Mouse (Mus musculus) forebrain, embryonic 14.5 days (tissue): ENCODE results near the gene Gm20388. TPM values are rescaled to one million over a fixed set of nuclear protein-coding genes. Genes with fewer than 3 reads are reported as not detected.
A peak's percentile ranks its signal among the peaks of the same experiment; 100 is the strongest.

Experiments used
- ATAC-seq: fragments of 200-750 bp; cut with Nextera tagmentation; 2 replicates; pipeline ENCODE4 v1.8.0; 2017; ENCODE audit warnings: mild to moderate bottlenecking, moderate library complexity
- DNase-seq: peaks from one replicate; pipeline ENCODE4 v3.0.0-alpha.2; 2015; ENCODE audit warnings: low spot score
- H3K27ac ChIP-seq: fragments of 300-500 bp; sonication (generic); 2 replicates; pipeline ENCODE4 v1.5.1; 2014; ENCODE audit warnings: low read depth, mild to moderate bottlenecking, control low read depth, low read length, moderate library complexity
- H3K27me3 ChIP-seq: fragments of 300-500 bp; sonication (generic); replicated peaks from 2 replicates; pipeline ENCODE4 v1.6.1; 2014; ENCODE audit warnings: low read length, control low read depth, mixed read lengths; ENCODE audit not compliant: control insufficient read depth, insufficient read depth
- H3K36me3 ChIP-seq: fragments of 300-500 bp; sonication (generic); 2 replicates; pipeline ENCODE4 v1.6.1; 2014; ENCODE audit warnings: low read length, control low read depth; ENCODE audit not compliant: control insufficient read depth, insufficient read depth
- H3K4me1 ChIP-seq: fragments of 300-500 bp; sonication (generic); 2 replicates; pipeline ENCODE4 v1.6.1; 2014; ENCODE audit warnings: antibody characterized with exemption, low read length, control low read depth; ENCODE audit not compliant: control insufficient read depth, insufficient read depth
- H3K4me2 ChIP-seq: fragments of 300-500 bp; sonication (generic); 2 replicates; pipeline ENCODE4 v1.6.1; 2014; ENCODE audit warnings: mild to moderate bottlenecking, control low read depth, low read length
- H3K4me3 ChIP-seq: fragments of 300-500 bp; sonication (generic); 2 replicates; pipeline ENCODE4 v1.5.1; 2014; ENCODE audit warnings: low read depth, low read length, control low read depth
- H3K9ac ChIP-seq: fragments of 300-500 bp; sonication (generic); 2 replicates; pipeline ENCODE4 v1.6.1; 2014; ENCODE audit warnings: mild to moderate bottlenecking, low read length, control low read depth, moderate library complexity
- H3K9me3 ChIP-seq: fragments of 300-500 bp; sonication (generic); replicated peaks from 2 replicates; pipeline ENCODE4 v1.6.1; 2016; ENCODE audit warnings: low read length, control low read depth, mixed read lengths; ENCODE audit not compliant: control insufficient read depth
- WGBS: fragments of 180-500 bp; shearing (Covaris S2); extraction: QIAGEN DNeasy Blood & Tissue Kit; methylation state at CpG from one replicate; pipeline ENCODE4 v1.1.7; 2014; 5-methylcytosine and 5-hydroxymethylcytosine counted together
- polyA plus RNA-seq: library from polyadenylated mRNA; unstranded; fragments of >200 nt; fragmentation: Nextera tagmentation; extraction: Ambion mirVana; gene quantifications from 2 replicates; pipeline ENCODE4 v1.2.1, GENCODE M21; 2014

The Gm20388 gene
- polyA plus RNA-seq, 1 experiment from 2014 or later: 7.4 TPM

- Histone ChIP-seq H3K27ac (peak within 1 kb of the TSS; percentile 21; the same call in 1 of the 2 replicates), H3K4me1 (peaks cover 6% of the 10 kb centered on the region; the same call in 1 of the 2 replicates), H3K27me3 (no peaks in the 10 kb centered on the region), H3K4me2 (peak within 1 kb of the TSS; percentile 84), H3K4me3 (peak within 1 kb of the TSS; percentile 79), H3K36me3 (peaks cover 6% of the 10 kb centered on the region; the same call in 1 of the 2 replicates), H3K9me3 (no peaks in the 10 kb centered on the region), H3K9ac (peak within 1 kb of the TSS; percentile 89)
- 1% methylated on average over 50 of the region's 50 CpGs for WGBS
- ATAC-seq: peak; percentile 82
- peak; percentile 68 for DNase-seq
These were observed 2864.9 kb downstream of the Gm20388 start, which contains the start of gene Acsf3 for GRCm38 (mm10) chr8:122775285-122776155. Gene Acsf3, plus strand, starts transcription at chr8:122775486.

DNA sequence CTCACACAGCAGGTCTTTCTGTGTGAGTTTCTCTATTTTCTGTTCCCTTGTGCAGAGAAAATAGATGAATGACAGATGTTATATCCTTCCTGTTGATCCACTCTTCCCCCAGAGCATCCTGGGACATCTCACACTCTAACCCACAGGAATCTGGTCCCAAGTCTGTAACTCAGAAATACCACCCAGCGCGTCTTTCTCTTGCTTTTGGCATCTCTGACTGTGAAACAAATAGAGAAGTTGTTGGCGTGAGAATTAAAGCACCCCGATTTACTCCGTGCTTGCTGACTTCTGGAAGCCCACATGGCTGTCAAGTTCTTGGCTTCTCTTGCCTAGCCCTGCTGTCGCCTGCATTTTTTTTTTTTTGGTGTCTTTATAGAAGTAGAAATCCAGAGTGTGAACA lies 2867.1 kb downstream of the Gm20388 start:
- peaks cover 6% of the 10 kb centered on the region; the same call in 1 of the 2 replicates for H3K4me1 ChIP-seq
- WGBS: 80% methylated on average over 6 of the region's 6 CpGs
- H3K36me3 ChIP-seq: peaks cover 13% of the 10 kb centered on the region; the same call in 1 of the 2 replicates
- no peak overlapping the region for H3K9ac ChIP-seq
- H3K27ac ChIP-seq: no peak overlapping the region
- no peak overlapping the region for H3K4me3 ChIP-seq
- H3K4me2 ChIP-seq: no peak overlapping the region
- no peaks in the 10 kb centered on the region for H3K27me3 ChIP-seq
- DNase-seq: no peak
- no peak for ATAC-seq
- no peaks in the 10 kb centered on the region for H3K9me3 ChIP-seq

- WGBS: 91% methylated on average over 3 of the region's 3 CpGs
- Histone ChIP-seq H3K36me3 (peaks cover 17% of the 10 kb centered on the region), H3K4me1 (peaks cover 6% of the 10 kb centered on the region; the same call in 1 of the 2 replicates), H3K27me3 (no peaks in the 10 kb centered on the region), H3K4me3 (no peak overlapping the region), H3K9ac (no peak overlapping the region), H3K9me3 (no peaks in the 10 kb centered on the region), H3K27ac (no peak overlapping the region), H3K4me2 (no peak overlapping the region)
- no peak for ATAC-seq
- DNase-seq: no peak
These were observed 2868.1 kb downstream of the Gm20388 start for GRCm38 (mm10) chr8:122778703-122779239.

DNA sequence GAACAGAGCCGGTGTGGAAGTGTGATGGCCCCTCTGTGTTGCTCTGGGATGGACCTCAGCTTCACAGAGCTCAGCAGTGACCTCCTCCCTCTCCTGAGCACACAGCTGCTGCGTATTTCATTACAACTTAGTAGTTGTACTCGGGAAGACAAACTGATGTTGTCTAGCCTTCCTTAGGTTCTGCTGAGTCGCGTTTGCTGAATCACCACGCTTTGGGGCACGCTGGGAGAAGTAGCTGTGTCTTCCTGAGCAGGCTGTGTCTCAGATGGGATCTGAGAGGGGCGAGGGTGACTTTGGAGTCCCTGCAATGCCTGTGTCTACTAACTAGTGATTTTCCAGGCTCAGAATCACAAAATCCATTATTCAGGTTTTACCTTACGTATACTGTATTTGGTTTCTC lies 2868.6 kb downstream of the Gm20388 start:
- 81% methylated on average over 9 of the region's 9 CpGs for WGBS
- no peak overlapping the region for H3K27ac ChIP-seq
- peaks cover 6% of the 10 kb centered on the region; the same call in 1 of the 2 replicates for H3K4me1 ChIP-seq
- H3K9me3 ChIP-seq: no peaks in the 10 kb centered on the region
- peaks cover 22% of the 10 kb centered on the region for H3K36me3 ChIP-seq
- no peak for ATAC-seq
- no peak for DNase-seq
- no peak overlapping the region for H3K4me3 ChIP-seq
- no peak overlapping the region for H3K4me2 ChIP-seq
- no peaks in the 10 kb centered on the region for H3K27me3 ChIP-seq
- H3K9ac ChIP-seq: no peak overlapping the region

DNA sequence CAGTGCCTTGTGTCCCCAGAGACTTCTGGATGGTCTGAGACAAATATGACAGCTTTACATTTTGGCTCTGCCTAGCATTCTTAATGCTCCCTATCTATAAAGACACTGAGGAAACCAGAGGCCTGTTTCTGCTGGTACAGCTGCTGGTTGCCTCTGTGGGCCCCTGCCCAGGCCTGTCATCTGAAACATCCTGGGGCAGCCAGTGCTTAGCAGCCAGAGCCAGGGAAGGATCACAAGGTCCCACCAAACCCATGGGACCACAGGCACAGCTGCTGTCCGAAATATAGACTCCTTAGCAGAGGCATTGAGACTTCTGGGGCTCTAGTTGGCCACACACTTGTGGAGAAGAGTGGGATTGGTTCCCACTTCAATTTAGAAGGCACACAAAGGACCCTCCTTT lies 2874.1 kb downstream of the Gm20388 start:
- Histone ChIP-seq H3K27ac (no peak overlapping the region), H3K27me3 (no peaks in the 10 kb centered on the region), H3K4me1 (no peaks in the 10 kb centered on the region), H3K4me3 (no peak overlapping the region), H3K9me3 (no peaks in the 10 kb centered on the region), H3K9ac (no peak overlapping the region), H3K36me3 (peaks cover 46% of the 10 kb centered on the region), H3K4me2 (no peak overlapping the region)
- 57% methylated on average over 1 of the region's 1 CpGs for WGBS
- ATAC-seq: no peak
- no peak for DNase-seq

DNA sequence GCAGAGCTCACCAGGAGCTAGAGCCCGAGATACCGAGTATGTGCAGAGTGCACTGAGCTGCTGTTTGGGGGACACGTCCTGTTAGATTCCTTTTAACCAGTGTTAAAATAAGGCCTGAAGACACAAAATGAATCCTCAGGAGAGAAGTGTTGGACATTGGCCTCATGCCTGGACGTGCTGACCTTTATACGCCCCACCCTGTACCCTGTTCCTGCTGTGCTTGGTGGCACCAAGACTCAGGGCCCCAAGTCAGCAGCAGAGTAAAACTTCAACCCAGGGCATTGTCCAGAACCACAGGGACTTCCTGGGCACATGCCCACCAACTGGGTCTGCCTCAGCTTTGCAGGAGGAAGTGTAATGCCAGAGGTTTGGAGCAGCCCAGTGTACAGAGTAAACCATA lies 2879.2 kb downstream of the Gm20388 start:
- no peak overlapping the region for H3K27ac ChIP-seq
- WGBS: 93% methylated on average over 5 of the region's 5 CpGs
- H3K4me1 ChIP-seq: peaks cover 12% of the 10 kb centered on the region; the same call in 1 of the 2 replicates
- H3K4me3 ChIP-seq: no peak overlapping the region
- no peaks in the 10 kb centered on the region for H3K27me3 ChIP-seq
- H3K36me3 ChIP-seq: peaks cover 26% of the 10 kb centered on the region
- no peaks in the 10 kb centered on the region for H3K9me3 ChIP-seq
- H3K9ac ChIP-seq: no peak overlapping the region
- ATAC-seq (no peak), DNase-seq (no peak)
- no peak overlapping the region for H3K4me2 ChIP-seq

DNA sequence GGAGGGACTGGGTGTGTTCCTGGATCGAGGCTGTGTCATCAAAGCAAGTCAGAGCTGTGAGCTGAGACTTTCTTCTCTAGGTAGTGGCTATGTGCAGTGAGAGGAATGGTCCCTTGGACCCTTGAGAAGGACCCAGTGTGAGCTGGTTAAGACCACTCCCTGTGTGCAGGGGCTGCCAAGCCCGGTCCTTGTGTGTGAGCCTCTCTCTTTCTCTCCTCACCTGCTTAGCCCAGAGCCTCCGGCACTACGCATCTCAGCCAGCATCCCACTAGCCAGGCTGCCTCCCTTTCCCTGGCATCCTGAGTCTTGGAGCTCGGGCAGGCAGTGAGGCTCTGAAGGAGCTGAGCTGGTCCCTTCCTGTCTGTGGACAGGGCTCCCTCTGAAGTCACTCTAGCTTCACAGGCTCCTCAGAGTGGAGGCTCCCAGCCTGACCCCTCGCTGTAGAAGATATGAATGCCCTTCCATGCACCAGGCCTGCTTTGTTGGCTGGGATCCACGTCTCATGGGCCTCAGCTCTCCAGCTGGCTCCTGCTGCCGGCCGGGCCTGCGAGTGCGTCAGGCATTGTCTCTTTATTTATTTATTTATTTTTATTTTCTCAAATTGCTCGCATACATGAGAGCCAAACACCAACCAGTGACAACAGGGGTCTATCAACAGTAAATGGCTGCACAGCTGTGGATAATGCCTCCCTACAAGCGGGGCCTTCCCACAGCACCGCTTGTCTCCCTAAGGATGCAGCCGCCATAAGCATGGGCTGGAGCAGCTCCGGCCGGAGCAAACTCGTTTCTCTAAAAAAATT lies 2882.9 kb downstream of the Gm20388 start:
- H3K9me3 ChIP-seq: no peaks in the 10 kb centered on the region
- H3K4me2 ChIP-seq: no peak overlapping the region
- peaks cover 6% of the 10 kb centered on the region; the same call in 1 of the 2 replicates for H3K36me3 ChIP-seq
- H3K4me3 ChIP-seq: no peak overlapping the region
- ATAC-seq (peak; percentile 85), DNase-seq (peak; percentile 80)
- WGBS: 57% methylated on average over 18 of the region's 18 CpGs
- peaks cover 12% of the 10 kb centered on the region; the same call in 1 of the 2 replicates for H3K4me1 ChIP-seq
- no peaks in the 10 kb centered on the region for H3K27me3 ChIP-seq
- H3K9ac ChIP-seq: peak overlapping the region; percentile 47
- peak overlapping the region; percentile 88 for H3K27ac ChIP-seq

DNA sequence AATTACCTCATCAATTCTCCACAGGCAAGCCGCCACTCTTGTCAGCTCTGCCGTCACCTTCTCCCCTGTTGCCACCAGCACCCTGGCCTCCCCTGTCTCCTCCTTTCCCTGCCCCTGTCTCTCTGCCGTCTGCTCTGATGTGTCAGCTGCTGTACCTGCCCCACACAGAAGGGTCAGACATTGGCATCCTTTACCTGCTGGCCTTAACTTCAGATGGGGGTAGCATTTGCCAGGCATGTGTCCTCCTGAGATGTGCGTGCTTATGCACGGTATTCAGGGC lies 2883.5 kb downstream of the Gm20388 start:
- peaks cover 12% of the 10 kb centered on the region; the same call in 1 of the 2 replicates for H3K4me1 ChIP-seq
- ATAC-seq (no peak; the same call in 1 of the 2 replicates), DNase-seq (no peak)
- H3K4me3 ChIP-seq: no peak overlapping the region
- H3K4me2 ChIP-seq: no peak overlapping the region
- H3K9ac ChIP-seq: peak overlapping the region; percentile 0; the same call in 1 of the 2 replicates
- 59% methylated on average over 5 of the region's 5 CpGs for WGBS
- peaks cover 6% of the 10 kb centered on the region; the same call in 1 of the 2 replicates for H3K36me3 ChIP-seq
- no peaks in the 10 kb centered on the region for H3K27me3 ChIP-seq
- no peaks in the 10 kb centered on the region for H3K9me3 ChIP-seq
- H3K27ac ChIP-seq: peak overlapping the region; percentile 88
